Mouse (Mus musculus): ENCODE data around the gene A930033H14Rik.

The A930033H14Rik gene

DNA sequence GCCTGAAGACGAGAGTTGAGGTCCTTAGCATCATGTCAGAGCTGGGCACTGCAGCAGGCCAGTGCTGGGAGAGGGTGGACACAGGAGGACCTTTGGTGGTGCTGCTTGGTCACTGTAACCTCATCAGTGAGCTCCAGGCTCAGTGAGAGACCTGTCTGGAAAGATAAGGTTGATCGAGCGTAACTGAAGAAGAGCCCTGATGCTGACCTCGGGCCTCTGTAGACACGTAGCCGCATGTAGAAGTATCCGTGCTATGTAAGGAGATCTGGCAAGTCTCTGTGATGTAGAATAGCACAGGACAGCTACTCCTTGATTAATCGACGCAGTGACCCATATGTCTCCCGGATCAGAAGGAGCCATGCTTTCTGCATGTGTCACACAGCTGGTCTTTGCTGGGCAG is 19.2 kb downstream of the A930033H14Rik start:
- no peak for DNase-seq (ENCODE audit: low read depth, low spot score)

DNA sequence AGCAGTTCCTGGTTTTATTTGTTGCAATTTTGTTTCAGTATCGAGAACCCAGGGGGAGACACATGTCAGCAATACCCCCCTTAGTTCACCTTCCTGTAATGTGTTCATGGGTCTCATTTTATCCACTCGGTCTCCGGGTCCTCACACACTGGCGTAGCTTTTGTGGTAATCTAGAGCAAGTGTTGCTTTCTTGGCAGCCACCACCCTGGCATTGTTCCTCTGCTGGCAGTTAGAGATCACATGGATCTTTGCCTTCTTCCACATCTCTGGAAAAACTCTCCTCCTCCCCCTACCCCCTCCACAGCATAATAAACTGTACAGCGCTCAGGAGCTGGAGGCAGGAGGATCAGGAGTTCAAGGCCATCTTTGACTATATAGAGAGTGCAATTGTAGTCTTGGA is 20.6 kb downstream of the A930033H14Rik start:
- DNase-seq (ENCODE audit: low read depth, low spot score), result no peak

DNA sequence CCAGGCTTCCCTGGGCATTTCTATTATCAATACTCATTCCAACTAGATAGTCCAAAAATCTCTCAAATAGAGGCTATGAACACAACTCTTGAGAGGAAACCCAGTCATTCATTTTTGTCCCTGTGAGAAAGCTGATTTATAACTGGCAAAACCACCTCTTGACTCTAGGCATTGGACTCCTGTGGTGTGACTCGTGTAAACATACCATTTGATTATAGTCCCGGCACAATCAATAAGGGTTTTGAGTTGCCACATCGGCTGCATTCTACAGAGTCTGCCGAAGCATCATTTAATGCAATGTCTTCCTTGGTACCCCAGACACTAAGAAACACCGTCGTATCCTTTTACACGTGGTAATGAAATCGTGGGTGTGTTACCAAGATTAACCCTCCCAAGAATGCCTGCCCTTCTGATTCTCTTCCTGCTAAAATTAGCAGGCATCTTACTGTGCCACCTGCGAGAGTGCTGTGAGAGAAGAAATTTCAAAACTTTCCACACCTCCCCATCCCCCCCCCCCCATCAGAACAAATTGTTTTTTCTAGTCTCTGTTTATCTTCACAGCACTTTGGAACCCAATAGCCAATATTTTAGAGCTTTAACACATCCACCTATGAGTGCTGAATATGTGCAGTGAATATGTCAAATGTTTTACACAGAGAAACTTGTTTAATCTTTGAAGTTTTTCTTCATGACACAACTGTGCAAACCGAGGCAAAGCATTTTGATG is 22.3 kb downstream of the A930033H14Rik start:
- DNase-seq (ENCODE audit: low read depth, low spot score), result no peak

DNA sequence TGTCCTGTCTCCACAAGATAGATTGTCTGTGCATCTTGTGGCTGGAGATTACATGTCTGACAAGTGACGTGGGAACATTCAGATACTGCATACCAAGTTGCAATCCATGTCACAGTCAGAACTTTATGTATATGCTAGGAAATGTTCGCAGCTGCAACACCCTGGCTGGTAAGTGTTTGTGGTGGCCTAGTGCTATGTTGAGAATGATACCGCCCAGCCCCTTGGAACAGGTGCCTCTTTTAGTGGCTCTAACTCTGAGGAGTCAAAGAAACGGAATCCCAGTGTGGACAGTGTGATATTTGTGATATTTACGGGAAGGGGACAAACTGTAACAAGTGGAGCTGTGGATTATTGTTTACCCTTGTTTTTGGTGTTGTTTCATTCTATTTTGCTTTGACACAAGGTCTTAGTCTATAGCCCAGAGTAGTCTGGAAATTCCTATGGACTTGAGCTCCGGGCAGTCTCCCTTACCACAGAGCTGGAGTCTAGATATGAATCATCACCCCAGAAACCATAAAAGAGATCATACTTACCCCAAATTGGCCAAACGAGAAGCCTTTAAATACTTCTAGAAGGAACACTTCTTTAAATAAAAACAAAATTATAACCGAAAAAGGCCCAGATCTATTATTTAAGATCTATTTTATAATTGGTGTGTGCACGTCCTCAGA is 25.0 kb downstream of the A930033H14Rik start:
- no peak for DNase-seq (ENCODE audit: low read depth, low spot score)

DNA sequence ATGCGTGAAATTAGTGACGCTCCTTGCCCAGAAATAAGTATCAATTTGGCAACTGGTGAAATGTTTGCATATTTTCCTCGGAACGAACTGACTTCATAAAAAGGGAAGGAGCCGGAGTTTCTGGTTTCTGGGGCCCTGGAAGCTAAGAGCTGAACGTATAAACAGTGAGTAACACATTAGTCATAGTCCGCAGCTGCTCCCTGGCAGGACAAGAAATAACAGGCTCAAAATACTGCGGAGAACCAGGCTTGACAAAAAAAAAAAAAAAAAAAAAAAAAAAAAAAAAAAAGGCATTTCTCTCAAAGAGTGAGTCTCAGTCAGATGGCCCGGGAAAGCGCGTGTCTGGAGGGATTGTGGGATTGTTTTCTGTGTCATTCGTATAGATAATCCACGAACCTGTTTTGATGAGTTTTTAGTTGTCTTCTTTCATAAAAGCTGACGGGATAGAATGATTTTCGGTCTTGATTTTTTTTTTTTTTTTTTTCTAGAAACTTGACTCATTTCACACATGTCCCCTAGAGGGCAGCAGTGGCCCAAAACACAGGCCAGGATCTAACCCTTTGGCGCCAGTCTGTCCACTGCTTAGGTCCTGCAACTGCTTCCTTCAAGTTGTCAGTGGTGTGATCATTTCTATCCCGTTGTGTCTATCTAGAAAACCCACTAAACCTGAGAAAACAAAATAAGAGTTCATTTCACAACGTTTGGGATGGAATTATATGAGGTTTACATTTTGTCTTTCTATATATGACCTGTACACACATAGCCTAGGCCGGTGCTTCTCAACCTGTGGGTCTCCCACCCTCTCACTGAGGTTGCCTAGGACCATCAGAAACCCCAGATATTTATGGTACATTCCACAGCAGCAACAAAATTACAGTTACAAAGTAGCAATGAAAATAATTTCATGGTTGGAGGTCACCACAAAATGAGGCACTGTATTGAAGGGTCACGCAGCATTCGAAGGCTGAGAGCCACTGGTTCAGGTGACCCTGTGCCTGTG is 26.7 kb downstream of the A930033H14Rik start:
- DNase-seq (ENCODE audit: low read depth, low spot score), result peak; percentile 81

DNA sequence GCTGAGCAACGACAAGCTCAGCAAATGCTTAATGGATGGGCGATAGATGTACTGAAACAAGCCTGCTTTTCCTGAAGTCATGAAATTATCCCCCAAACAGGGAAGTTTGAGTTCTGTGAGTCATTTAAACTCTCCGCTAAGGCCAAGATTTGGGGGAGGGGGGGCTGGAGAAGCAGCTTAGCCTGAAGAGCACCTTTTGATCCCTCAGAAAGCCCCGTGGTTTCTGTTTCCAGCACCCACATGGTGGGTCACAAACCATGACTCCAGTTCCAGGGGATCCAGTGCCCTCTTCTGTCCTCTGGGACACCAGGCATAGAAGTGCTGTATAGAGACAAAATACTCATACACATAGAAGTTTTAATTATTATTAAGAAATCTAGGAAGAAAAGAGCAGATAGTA is 27.5 kb downstream of the A930033H14Rik start:
- DNase-seq (ENCODE audit: low read depth, low spot score), result peak; percentile 6

DNA sequence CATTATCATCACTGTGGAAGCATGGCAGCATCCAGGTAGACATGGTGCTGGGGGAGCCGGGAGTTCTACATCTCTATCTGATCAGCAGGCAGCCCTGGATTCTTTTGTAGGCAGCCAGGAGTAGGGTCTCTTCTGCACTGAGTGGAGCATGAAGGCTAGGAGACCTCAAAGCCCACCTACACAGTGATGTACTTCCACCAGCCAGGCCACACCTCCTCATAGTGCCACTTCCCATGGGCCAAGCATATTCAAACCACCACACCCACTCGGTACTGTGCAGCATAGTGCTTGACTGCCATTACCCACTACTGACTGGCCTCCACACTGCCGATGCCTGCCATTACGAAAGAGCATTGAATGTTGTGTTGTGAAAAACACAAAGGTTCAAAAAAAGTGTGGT is 28.0 kb downstream of the A930033H14Rik start:
- no peak for DNase-seq (ENCODE audit: low read depth, low spot score)

DNA sequence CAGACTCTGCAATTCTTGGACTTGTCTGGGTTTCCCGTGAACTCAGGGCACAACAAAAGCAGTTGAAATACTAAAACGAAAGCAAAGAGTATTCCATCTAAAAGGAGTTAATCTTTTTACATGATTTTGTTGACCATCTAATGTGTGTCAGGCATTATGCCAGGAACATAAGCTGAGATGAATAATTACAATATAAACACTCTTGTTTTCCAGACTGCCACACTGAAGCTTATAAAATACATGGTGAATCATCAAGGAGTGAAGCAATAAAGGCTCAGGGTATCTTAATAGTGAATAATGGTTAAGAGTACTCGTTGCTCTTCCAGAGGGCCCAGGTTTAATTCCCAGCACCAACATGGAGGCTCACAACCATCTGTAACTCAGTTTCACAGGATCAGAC is 31.9 kb downstream of the A930033H14Rik start:
- no peak for DNase-seq (ENCODE audit: low read depth, low spot score)

DNA sequence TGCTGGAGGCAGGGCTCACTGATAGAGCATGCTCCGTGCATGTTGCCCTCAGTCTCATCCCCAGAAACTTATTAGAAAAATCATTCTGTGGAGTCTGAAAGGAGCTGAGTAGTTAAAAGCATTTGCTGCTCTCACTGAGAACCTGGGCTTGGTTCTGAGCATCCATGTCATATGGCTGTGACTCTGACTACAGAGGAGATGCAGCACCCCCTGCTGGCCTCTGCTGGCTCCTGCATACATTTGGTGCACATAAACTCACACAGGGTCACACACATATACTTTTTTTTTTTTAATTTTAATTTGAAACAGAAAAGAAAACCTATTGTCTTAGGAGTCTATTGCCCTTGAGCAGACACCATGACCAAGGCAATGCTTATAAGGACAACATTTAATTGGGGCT is 33.6 kb downstream of the A930033H14Rik start:
- no peak for DNase-seq (ENCODE audit: low read depth, low spot score)

DNA sequence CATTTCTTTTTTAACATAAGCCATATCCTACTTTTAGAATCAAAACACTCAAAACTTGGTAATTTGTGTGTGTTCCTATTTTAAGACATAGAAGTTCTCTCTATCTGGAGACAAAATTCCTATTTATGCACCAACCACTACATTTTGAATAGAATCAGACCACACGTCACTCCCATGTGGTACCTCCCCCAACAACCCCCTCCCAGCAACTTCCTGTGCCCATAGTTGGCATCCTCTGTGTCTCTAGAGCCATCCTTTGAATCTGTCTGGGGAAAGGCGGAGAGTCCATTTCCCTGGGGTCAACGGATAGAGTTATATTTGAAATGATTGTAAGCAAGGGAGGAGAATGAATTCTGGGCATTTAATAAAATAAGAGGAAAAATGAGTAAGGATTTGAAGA is 36.8 kb downstream of the A930033H14Rik start:
- DNase-seq (ENCODE audit: low read depth, low spot score), result no peak

DNA sequence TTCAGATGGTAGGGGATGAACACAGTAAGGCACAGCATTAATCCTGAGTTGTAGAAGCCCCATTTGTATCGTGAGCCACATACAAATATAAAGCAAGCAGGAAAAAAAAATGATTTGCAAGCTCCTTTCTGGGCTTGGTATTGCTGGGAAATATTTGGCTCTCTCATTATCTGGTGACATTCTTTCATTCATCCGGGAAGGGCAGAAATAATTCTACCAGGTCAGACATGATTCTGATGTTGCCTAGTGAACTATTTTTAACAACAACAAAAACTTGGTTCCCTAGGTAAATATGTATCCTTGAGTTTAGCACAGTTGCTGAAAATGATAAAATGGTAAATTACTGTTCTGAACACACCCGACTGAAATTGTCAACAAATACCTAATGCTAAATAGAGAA is 40.5 kb downstream of the A930033H14Rik start:
- no peak for DNase-seq (ENCODE audit: low read depth, low spot score)

DNA sequence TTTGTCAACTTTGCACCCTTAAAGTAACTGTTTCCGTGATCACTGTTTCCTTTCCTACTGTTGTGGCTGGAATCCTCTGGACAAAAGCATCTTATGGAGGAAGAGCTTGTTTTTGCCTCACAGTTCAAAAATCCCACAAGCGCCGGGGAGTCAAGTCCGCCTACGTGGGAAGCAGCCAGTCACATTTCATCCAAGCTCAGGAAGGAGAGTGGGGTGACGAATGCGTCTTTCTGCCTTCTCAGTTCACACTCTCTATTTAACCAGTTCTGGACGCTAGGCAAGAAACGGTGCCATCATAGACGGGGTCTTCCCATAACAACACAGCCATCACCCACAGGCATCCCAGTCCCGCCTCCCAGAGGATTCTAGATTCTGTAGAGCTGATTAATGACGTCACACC is 46.4 kb downstream of the A930033H14Rik start:
- no peak for DNase-seq (ENCODE audit: low read depth, low spot score)

DNA sequence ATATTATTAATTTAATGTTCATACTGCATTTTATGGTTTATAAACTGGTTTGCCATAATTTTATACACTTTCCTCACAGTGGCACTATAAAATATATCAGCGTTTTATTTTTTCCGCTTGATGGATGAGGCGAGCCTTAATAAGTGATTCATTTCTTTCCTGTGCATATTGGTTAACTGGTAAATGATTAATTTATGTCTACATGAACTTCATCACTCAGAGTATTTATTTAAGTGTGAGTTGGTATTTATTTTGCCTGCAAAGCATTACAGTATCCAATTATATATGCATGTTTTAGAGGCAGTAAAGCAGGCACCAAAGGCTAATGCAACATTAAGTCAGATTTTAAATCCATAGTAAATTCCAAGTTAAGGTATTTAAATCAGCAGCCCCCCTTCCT is 47.1 kb downstream of the A930033H14Rik start:
- DNase-seq (ENCODE audit: low read depth, low spot score), result no peak

DNA sequence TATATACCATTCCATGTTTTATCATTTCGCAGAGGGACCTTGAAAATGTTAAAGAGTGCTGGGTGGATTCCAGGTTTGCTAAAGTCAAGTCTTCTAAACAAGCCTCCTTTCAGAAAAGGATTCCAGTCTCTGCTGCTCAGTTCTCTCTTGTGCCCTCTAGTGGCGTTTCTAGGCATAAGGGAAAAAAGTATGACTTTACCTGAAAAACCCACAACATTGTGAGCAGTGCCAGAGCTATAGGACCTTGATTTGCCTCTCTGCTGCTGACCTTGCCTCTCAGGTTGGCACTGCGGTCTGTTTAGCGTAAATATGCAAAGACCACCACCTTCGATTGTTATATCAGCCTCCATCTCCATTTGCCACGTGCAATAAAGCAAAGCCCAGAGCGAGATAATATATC is 47.8 kb downstream of the A930033H14Rik start:
- DNase-seq (ENCODE audit: low read depth, low spot score), result peak; percentile 47

DNA sequence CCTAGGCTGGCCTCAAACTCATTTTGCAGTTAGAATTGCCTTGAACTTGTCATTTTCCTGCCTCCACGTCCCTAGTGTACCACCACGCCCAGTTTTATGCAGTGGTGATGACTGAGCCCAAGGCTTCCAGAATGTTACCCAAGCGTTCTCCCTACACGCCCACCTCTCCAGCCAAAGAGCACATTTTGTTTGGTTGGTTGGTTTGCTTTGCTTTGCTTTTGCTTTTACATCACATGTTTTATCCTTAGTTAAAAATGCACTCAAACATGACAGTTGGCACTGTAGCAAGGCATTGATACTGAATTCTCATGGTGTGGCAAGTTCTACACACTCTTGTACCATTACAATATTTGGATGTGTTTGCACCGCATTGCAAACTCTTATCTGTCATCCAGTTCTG is 49.7 kb downstream of the A930033H14Rik start:
- DNase-seq (ENCODE audit: low read depth, low spot score), result no peak

DNA sequence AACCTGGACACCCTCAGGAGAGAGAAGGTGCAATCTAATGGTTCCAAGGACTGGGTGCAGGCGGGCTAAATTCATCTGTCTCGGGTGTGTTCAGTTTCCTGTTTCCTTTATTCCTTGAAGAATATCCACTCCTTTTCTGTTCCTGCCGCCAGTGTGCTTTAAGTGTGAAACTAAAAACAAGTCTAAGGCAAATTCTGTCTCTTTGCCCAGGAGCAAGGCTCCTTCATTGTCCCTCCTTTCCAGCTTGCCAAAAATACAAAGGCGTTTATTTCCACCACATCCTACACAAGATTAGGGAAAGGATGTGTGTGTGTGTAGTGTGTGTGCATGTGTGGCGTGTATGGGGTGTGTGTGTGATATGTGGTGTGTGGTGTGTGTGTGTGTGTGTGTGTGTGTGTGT is 50.3 kb downstream of the A930033H14Rik start:
- no peak for DNase-seq (ENCODE audit: low read depth, low spot score)

DNA sequence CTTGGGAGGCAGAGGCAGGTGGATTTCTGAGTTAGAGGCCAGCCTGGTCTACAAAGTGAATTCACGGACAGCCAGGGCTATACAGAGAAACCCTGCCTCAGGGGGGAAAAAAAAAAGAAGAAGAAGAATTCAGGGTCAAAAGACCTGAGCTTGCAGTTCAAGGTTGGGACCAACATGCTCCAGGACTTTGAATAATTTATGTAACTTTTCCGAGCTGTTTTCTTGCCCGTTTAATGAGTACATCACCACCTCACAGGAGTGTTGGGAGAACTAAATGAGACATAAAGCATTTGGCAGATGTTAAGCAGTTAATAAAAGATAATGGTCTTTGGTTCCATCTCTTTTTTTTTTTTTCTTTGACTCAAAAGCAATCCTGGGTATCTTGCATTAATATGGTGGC is 51.4 kb downstream of the A930033H14Rik start:
- DNase-seq (ENCODE audit: low read depth, low spot score), result no peak

DNA sequence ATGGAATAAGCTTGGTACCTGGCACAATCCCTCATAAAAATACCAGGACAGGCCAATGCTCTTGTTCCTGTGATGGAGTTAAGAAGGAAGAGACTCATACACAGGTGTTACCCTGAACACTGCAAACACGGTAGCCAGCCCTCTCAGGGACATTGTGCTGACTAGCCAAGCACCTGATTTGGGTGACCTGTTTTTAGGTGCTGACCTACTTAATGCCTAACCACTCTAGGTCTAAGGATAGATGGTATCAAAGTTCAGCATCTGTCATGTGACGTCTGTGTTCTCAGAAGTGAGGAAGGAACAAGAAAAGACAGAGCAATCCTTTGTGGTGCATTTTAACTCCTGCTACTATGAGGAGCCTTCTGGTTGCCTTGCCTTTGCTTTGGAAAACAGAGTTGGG is 52.0 kb downstream of the A930033H14Rik start:
- DNase-seq (ENCODE audit: low read depth, low spot score), result no peak
